Mouse (Mus musculus) monocyte, adult 5-6 weeks (primary cell): ENCODE data around the gene Pygm. TPM values are rescaled to one million over a fixed set of nuclear protein-coding genes. Genes with fewer than 3 reads are reported as not detected.

Experiments
- ATAC-seq: fragments of 153-309, 156-312 bp; replicated peaks from 2 replicates; pipeline ENCODE4 v1.8.0; 2017; ENCODE audit warnings: mild to moderate bottlenecking; ENCODE audit not compliant: low TSS enrichment, insufficient number of reproducible peaks, severe bottlenecking, poor library complexity, low FRiP score
- total RNA-seq: library from RNA; stranded (forward); fragments of 200-1000, 200-491, 200-594 nt; gene quantifications from 3 replicates; pipeline ENCODE4 v1.2.3, GENCODE M21; 2017

Gene Pygm
- total RNA-seq, 1 experiment from 2014 or later: 7.7 TPM

GRCm38 (mm10) chr19:6420481-6421210 lies 36.4 kb downstream of the Pygm start:
- no peak for ATAC-seq

GRCm38 (mm10) chr19:6421211-6421590 lies 37.0 kb downstream of the Pygm start:
- no peak for ATAC-seq

- no peak for ATAC-seq
Measured at GRCm38 (mm10) chr19:6422014-6422413, 37.8 kb downstream of the Pygm start.

- no peak for ATAC-seq
Measured at GRCm38 (mm10) chr19:6423241-6423640, 39.0 kb downstream of the Pygm start.

- no peak for ATAC-seq
Measured at GRCm38 (mm10) chr19:6424137-6424881, 40.1 kb downstream of the Pygm start.

- ATAC-seq: no peak
Measured at GRCm38 (mm10) chr19:6425595-6425994, 41.4 kb downstream of the Pygm start.

- ATAC-seq: no peak; the same call in 1 of the 2 replicates
Measured at GRCm38 (mm10) chr19:6426703-6427500, 42.7 kb downstream of the Pygm start.

- ATAC-seq: no peak
Measured at GRCm38 (mm10) chr19:6427653-6428434, 43.6 kb downstream of the Pygm start.

GRCm38 (mm10) chr19:6428501-6429200 lies 44.5 kb downstream of the Pygm start:
- peak; percentile 23; the same call in 1 of the 2 replicates for ATAC-seq

GRCm38 (mm10) chr19:6443016-6443415 lies 58.8 kb downstream of the Pygm start:
- no peak for ATAC-seq

GRCm38 (mm10) chr19:6445761-6446423 lies 61.7 kb downstream of the Pygm start:
- no peak for ATAC-seq

GRCm38 (mm10) chr19:6446736-6447437 lies 62.7 kb downstream of the Pygm start:
- no peak for ATAC-seq

Other genes starting within 250 kb of the Pygm start
- gene Batf2, start 243.4 kb upstream of the Pygm start, total RNA-seq: 0.78 to 5.3 TPM (median 1.9 TPM) in 3 replicates
- gene Arl2, start 242.9 kb upstream of the Pygm start, total RNA-seq: 4.8 to 9.6 TPM (median 5.8 TPM) in 3 replicates
- gene Majin, start 200.0 kb upstream of the Pygm start, total RNA-seq: not detected in 3 replicates
- not detected in 3 replicates for gene Gpha2, start 158.0 kb upstream of the Pygm start, total RNA-seq
- 15.6 to 22.7 TPM (median 18.0 TPM) in 3 replicates for gene Ppp2r5b, start 148.5 kb upstream of the Pygm start, total RNA-seq
- gene Atg2a, start 142.7 kb upstream of the Pygm start, total RNA-seq: 32.7 to 41.0 TPM (median 33.2 TPM) in 3 replicates
- gene Ehd1, start 107.7 kb upstream of the Pygm start, total RNA-seq: 40.8 to 62.5 TPM (median 59.6 TPM) in 3 replicates
- 1.9 to 4.3 TPM (median 2.2 TPM) in 3 replicates for gene Cdc42bpg, start 77.9 kb upstream of the Pygm start, total RNA-seq
- gene Men1, start 49.4 kb upstream of the Pygm start, total RNA-seq: 14.1 to 22.5 TPM (median 17.8 TPM) in 3 replicates
- 119 to 200 TPM (median 169 TPM) in 3 replicates for gene Map4k2, start 43.3 kb upstream of the Pygm start, total RNA-seq
- gene Sf1, start 20.7 kb upstream of the Pygm start, total RNA-seq: 222 to 393 TPM (median 317 TPM) in 3 replicates
- 260 to 384 TPM (median 349 TPM) in 3 replicates for gene Rasgrp2, start 14.9 kb downstream of the Pygm start, total RNA-seq
- not detected in 3 replicates for gene Nrxn2, start 34.3 kb downstream of the Pygm start, total RNA-seq
- not detected in 3 replicates for gene Slc22a12, start 158.6 kb downstream of the Pygm start, total RNA-seq